Mouse (Mus musculus): ENCODE results near the gene Hsd17b13. TPM values are rescaled to one million over a fixed set of nuclear protein-coding genes. Genes with fewer than 3 reads are reported as not detected.
A peak's percentile ranks its signal among the peaks of the same experiment; 100 is the strongest.

Gene Hsd17b13
- polyA plus RNA-seq, 1 experiment from 2014 or later, result 76.5 TPM

DNA sequence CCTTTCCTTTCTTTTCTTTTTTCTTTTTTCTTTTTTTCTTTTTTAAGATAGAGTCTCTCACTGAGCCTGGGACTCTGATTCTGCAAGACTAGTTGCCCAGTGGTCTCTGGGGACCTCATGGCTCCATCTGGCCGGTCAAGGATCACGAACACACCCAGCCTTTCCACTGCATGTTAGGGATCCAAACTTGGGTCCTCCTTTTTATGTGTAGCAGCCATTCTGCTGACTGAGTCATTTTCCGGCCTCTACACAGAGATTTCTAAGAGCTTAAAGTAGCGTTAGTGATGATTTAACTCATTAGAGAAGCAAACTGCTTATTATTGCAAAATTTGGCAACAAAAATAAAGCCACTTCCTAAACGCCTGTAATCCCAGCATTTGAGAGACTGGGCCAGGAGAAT lies 54.8 kb downstream of the Hsd17b13 start:
- WGBS, result 75% methylated on average over 5 of the region's 5 CpGs
- TF ChIP-seq CTCF (IDR thresholded peaks at IDR 0.05; ENCODE audit: low read depth), result no peak
- H3K27me3 ChIP-seq (replicated peaks; ENCODE audit: control insufficient read depth, insufficient read depth, low read length), result no peaks in the 10 kb centered on the region
- H3K4me3 ChIP-seq (ENCODE audit: low read depth, low read length), result no peak overlapping the region
- H3K4me1 ChIP-seq (replicated peaks; ENCODE audit: control insufficient read depth, insufficient read depth, low read length), result no peaks in the 10 kb centered on the region
- H3K4me2 ChIP-seq (replicated peaks; ENCODE audit: low read depth), result no peak overlapping the region
- no peak overlapping the region for H3K9ac ChIP-seq (ENCODE audit: low read depth, low read length)
- no peak overlapping the region for H3K27ac ChIP-seq (ENCODE audit: low read depth, low read length)
- H3K36me3 ChIP-seq (ENCODE audit: control insufficient read depth, insufficient read depth), result no peaks in the 10 kb centered on the region
- H3K9me3 ChIP-seq (ENCODE audit: control insufficient read depth), result no peaks in the 10 kb centered on the region
- no peak for ATAC-seq

DNA sequence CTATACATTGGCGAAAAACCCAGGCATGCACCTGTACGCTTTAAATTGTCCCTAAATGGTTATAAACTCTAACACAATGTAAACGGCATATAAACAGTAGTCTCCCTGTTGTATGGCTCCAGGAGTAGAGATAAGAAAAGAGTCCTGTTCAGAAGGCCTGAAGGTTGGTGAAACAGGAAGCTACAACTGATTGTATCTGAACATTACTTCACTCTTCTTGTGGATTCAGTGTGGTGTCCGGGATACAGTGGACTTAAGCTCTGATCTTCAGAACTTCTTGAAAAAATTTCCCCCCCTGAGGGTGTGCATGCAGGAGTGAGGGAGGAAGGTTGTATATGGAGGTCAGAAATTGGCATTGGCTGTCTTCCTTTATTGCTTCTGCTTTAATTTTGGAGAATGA lies 57.7 kb downstream of the Hsd17b13 start:
- Histone ChIP-seq H3K4me2 (replicated peaks; ENCODE audit: low read depth) (no peak overlapping the region), H3K4me1 (replicated peaks; ENCODE audit: control insufficient read depth, insufficient read depth, low read length) (no peaks in the 10 kb centered on the region), H3K36me3 (ENCODE audit: control insufficient read depth, insufficient read depth) (no peaks in the 10 kb centered on the region), H3K27me3 (replicated peaks; ENCODE audit: control insufficient read depth, insufficient read depth, low read length) (no peaks in the 10 kb centered on the region), H3K4me3 (ENCODE audit: low read depth, low read length) (no peak overlapping the region), H3K9me3 (ENCODE audit: control insufficient read depth) (no peaks in the 10 kb centered on the region), H3K9ac (ENCODE audit: low read depth, low read length) (no peak overlapping the region), H3K27ac (ENCODE audit: low read depth, low read length) (no peak overlapping the region)
- 37% methylated on average over 4 of the region's 4 CpGs for whole genome bisulfite sequencing
- ATAC-seq, result peak; percentile 33; the same call in 1 of the 2 replicates
- TF ChIP-seq CTCF (IDR thresholded peaks at IDR 0.05; ENCODE audit: low read depth), result no peak

- no peak overlapping the region for H3K9ac ChIP-seq (ENCODE audit: low read depth, low read length)
- ATAC-seq, result no peak
- no peaks in the 10 kb centered on the region for H3K27me3 ChIP-seq (replicated peaks; ENCODE audit: control insufficient read depth, insufficient read depth, low read length)
- no peaks in the 10 kb centered on the region for H3K9me3 ChIP-seq (ENCODE audit: control insufficient read depth)
- WGBS, result 76% methylated on average over 3 of the region's 3 CpGs
- H3K27ac ChIP-seq (ENCODE audit: low read depth, low read length), result no peak overlapping the region
- H3K4me3 ChIP-seq (ENCODE audit: low read depth, low read length), result no peak overlapping the region
- no peak overlapping the region for H3K4me2 ChIP-seq (replicated peaks; ENCODE audit: low read depth)
- TF ChIP-seq CTCF (IDR thresholded peaks at IDR 0.05; ENCODE audit: low read depth), result no peak
- no peaks in the 10 kb centered on the region for H3K4me1 ChIP-seq (replicated peaks; ENCODE audit: control insufficient read depth, insufficient read depth, low read length)
- no peaks in the 10 kb centered on the region for H3K36me3 ChIP-seq (ENCODE audit: control insufficient read depth, insufficient read depth)
Observed at GRCm38 (mm10) chr5:103918233-103918632, 59.0 kb downstream of the Hsd17b13 start.

DNA sequence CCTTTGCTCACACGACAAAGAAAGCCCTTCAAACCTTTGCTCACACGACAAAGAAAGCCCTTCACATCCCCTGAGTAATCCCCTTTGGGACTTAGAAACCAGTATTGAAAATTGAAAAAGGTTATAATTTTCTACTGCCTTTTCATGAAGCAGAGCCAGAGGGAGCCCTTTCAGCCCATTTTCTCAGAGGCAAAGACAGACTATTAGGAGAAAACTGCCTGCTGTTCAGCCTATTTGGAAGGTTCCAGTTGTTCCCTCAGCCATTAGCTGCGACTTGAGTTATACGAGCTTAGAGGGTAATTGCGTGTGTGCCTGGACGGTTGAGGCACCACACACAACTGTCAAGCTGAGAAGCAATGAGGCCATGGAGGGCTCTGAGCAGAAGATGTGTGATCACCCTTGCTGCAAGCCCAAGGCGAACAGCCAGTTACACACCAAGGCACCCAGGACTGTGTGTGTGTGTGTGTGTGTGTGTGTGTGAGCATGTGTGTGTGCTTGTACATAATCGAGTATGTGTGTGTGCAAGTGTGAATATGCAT lies 59.8 kb downstream of the Hsd17b13 start:
- Histone ChIP-seq H3K27me3 (replicated peaks; ENCODE audit: control insufficient read depth, insufficient read depth, low read length) (no peaks in the 10 kb centered on the region), H3K36me3 (ENCODE audit: control insufficient read depth, insufficient read depth) (no peaks in the 10 kb centered on the region), H3K27ac (ENCODE audit: low read depth, low read length) (no peak overlapping the region; the same call in 1 of the 2 replicates), H3K4me2 (replicated peaks; ENCODE audit: low read depth) (no peak overlapping the region), H3K4me3 (ENCODE audit: low read depth, low read length) (no peak overlapping the region), H3K9me3 (ENCODE audit: control insufficient read depth) (no peaks in the 10 kb centered on the region), H3K9ac (ENCODE audit: low read depth, low read length) (no peak overlapping the region), H3K4me1 (replicated peaks; ENCODE audit: control insufficient read depth, insufficient read depth, low read length) (no peaks in the 10 kb centered on the region)
- ATAC-seq, result no peak; the same call in 1 of the 2 replicates
- peak; percentile 21; the same call in 1 of the 2 replicates for TF ChIP-seq CTCF (IDR thresholded peaks at IDR 0.05; ENCODE audit: low read depth)
- 52% methylated on average over 8 of the region's 8 CpGs for WGBS

DNA sequence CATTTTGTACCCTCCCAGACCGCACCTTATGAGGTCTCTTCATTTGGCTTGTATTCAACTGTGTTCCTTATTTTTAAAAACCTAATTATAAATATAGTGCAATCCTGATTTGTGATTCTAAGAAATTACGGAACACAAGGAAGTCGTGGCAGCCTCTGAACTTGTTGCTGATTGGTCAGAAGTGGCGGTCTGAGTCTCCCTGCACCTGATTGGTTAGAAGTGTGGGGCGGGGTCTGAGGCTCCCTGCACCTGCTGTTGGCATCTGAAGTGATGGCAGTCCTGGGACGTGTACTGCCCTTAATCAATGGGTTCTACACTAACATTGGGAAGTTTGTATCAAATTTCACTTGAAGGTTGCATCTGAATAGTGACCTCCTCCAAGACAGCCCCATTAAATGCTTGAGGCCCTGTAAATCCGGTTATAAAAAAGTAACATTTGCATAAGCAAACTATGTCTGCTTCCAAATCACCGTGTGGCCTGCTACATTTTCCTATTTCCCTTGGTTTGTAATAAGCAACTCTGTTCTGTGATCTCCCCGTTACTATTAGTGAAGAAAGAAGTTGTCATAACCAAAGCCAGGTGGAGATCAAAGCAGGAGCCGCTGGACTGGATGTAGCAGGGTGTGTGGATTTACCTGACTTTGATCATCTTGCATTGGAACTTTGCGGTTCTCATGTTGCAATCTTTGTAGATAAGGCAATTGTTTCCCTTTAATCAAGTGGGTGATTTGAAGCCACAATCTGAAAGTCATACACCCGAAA lies 60.4 kb downstream of the Hsd17b13 start:
- Histone ChIP-seq H3K9ac (ENCODE audit: low read depth, low read length) (no peak overlapping the region), H3K4me3 (ENCODE audit: low read depth, low read length) (no peak overlapping the region), H3K4me1 (replicated peaks; ENCODE audit: control insufficient read depth, insufficient read depth, low read length) (no peaks in the 10 kb centered on the region), H3K9me3 (ENCODE audit: control insufficient read depth) (no peaks in the 10 kb centered on the region), H3K27me3 (replicated peaks; ENCODE audit: control insufficient read depth, insufficient read depth, low read length) (no peaks in the 10 kb centered on the region), H3K4me2 (replicated peaks; ENCODE audit: low read depth) (no peak overlapping the region), H3K27ac (ENCODE audit: low read depth, low read length) (no peak overlapping the region), H3K36me3 (ENCODE audit: control insufficient read depth, insufficient read depth) (no peaks in the 10 kb centered on the region)
- WGBS, result 43% methylated on average over 12 of the region's 12 CpGs
- ATAC-seq, result peak; percentile 69
- no peak for TF ChIP-seq CTCF (IDR thresholded peaks at IDR 0.05; ENCODE audit: low read depth)

DNA sequence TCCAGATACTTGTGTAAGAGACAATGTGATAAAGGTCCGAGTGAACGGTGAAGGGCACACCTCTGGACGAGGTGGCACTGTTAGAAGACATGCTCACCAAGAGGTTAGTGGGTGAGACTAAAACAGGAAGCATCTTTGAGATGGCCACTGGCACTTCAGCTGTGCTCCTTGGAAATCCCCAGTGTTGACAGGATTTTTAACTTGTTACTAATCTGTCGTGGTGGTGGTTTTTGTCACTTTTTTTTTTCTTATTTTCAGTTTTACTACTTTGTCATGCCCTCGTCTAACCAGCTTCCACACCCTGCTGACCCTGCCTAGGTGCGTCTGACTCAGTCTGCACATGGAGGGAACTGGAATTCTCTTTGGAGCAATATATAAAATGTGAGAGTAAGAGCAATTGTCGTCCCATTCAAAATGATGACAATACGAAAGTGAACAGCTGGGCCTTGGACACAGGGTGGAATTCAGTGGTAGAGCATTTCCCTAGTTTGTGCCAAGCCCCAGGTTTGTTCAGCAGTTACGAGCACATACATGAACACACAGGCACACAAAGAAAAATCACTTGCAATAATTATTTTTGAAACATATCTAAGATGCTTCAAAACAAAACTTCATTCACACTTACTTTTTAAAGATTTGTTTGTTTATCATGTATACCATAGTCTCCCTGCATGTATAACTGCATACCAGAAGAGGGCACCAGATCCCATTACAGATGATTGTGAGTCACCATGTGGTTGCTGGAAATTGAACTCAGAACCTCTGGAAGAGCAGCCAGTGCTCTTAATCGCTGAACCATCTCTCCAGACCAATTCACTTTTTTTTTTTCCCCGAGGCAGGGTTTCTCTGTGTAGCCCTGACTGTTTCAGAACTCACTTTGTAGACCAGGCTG lies 62.6 kb downstream of the Hsd17b13 start:
- Histone ChIP-seq H3K27ac (ENCODE audit: low read depth, low read length) (no peak overlapping the region), H3K4me1 (replicated peaks; ENCODE audit: control insufficient read depth, insufficient read depth, low read length) (no peaks in the 10 kb centered on the region), H3K4me2 (replicated peaks; ENCODE audit: low read depth) (no peak overlapping the region), H3K36me3 (ENCODE audit: control insufficient read depth, insufficient read depth) (no peaks in the 10 kb centered on the region), H3K27me3 (replicated peaks; ENCODE audit: control insufficient read depth, insufficient read depth, low read length) (no peaks in the 10 kb centered on the region), H3K4me3 (ENCODE audit: low read depth, low read length) (no peak overlapping the region), H3K9ac (ENCODE audit: low read depth, low read length) (no peak overlapping the region), H3K9me3 (ENCODE audit: control insufficient read depth) (no peaks in the 10 kb centered on the region)
- WGBS, result 62% methylated on average over 11 of the region's 11 CpGs
- TF ChIP-seq CTCF (IDR thresholded peaks at IDR 0.05; ENCODE audit: low read depth), result peak; percentile 66
- no peak for ATAC-seq

Data from intestine, postnatal 0 days (tissue).